Mouse (Mus musculus) forebrain, embryonic 12.5 days (tissue): ENCODE measurements around the gene Chrd. TPM values are rescaled to one million over a fixed set of nuclear protein-coding genes. Genes with fewer than 3 reads are reported as not detected.

Source experiments
- polyA plus RNA-seq: library from polyadenylated mRNA; unstranded; fragments of >200 nt; fragmentation: Nextera tagmentation; extraction: Ambion mirVana; gene quantifications from 2 replicates; pipeline ENCODE4 v1.2.1, GENCODE M21; 2016

The Chrd gene
- polyA plus RNA-seq, 1 experiment from 2014 or later = 2.9 TPM

Other genes starting within 250 kb of the Chrd start
- gene Eif2b5, start 234.3 kb upstream of the Chrd start, polyA plus RNA-seq = 120 and 125 TPM in 2 replicates
- 43.9 and 51.2 TPM in 2 replicates for gene Dvl3, start 216.1 kb upstream of the Chrd start, polyA plus RNA-seq
- 834 and 882 TPM in 2 replicates for gene Ap2m1, start 197.6 kb upstream of the Chrd start, polyA plus RNA-seq
- gene Abcf3, start 184.6 kb upstream of the Chrd start, polyA plus RNA-seq = 60.9 and 74.3 TPM in 2 replicates
- gene Vwa5b2, start 143.7 kb upstream of the Chrd start, polyA plus RNA-seq = 2.0 and 2.8 TPM in 2 replicates
- 18.9 and 22.5 TPM in 2 replicates for gene Eef1akmt4, start 121.5 kb upstream of the Chrd start, polyA plus RNA-seq
- gene Gm49333, start 121.5 kb upstream of the Chrd start, polyA plus RNA-seq = not detected in 2 replicates
- gene Alg3, start 121.4 kb upstream of the Chrd start, polyA plus RNA-seq = 40.1 and 41.5 TPM in 2 replicates
- 7.4 and 7.9 TPM in 2 replicates for gene Camk2n2, start 111.8 kb upstream of the Chrd start, polyA plus RNA-seq
- 7.2 and 8.5 TPM in 2 replicates for gene Ece2, start 103.3 kb upstream of the Chrd start, polyA plus RNA-seq
- 445 and 466 TPM in 2 replicates for gene Psmd2, start 81.5 kb upstream of the Chrd start, polyA plus RNA-seq
- 190 and 211 TPM in 2 replicates for gene Eif4g1, start 64.8 kb upstream of the Chrd start, polyA plus RNA-seq
- 21.9 and 25.6 TPM in 2 replicates for gene Fam131a, start 39.9 kb upstream of the Chrd start, polyA plus RNA-seq
- 85.7 and 94.0 TPM in 2 replicates for gene Polr2h, start 15.5 kb upstream of the Chrd start, polyA plus RNA-seq
- 18.8 and 23.5 TPM in 2 replicates for gene Clcn2, start 15.4 kb upstream of the Chrd start, polyA plus RNA-seq
- 0.36 and 0.79 TPM in 2 replicates for gene Thpo, start 1.4 kb downstream of the Chrd start, polyA plus RNA-seq